Mouse (Mus musculus) heart, embryonic 16.5 days (tissue): ENCODE measurements around the gene Mfap1a. TPM values are rescaled to one million over a fixed set of nuclear protein-coding genes. Genes with fewer than 3 reads are reported as not detected.
A peak's percentile ranks its signal among the peaks of the same experiment; 100 is the strongest.

ENCODE experiments used
- ATAC-seq: fragments of 200-750 bp; cut with Nextera tagmentation; replicated peaks from 2 replicates; pipeline ENCODE4 v1.8.0; 2017; ENCODE audit warnings: moderate number of reproducible peaks; ENCODE audit not compliant: insufficient read depth, low FRiP score; ENCODE audit errors: extremely low read depth
- H3K27ac ChIP-seq: fragments of 300-500 bp; sonication (generic); 2 replicates; pipeline ENCODE4 v1.5.1; 2014; ENCODE audit warnings: mild to moderate bottlenecking, low read length, control low read depth, moderate library complexity
- H3K27me3 ChIP-seq: fragments of 300-500 bp; sonication (generic); 2 replicates; pipeline ENCODE4 v1.6.1; 2014; ENCODE audit warnings: low read length, mixed read lengths; ENCODE audit not compliant: control insufficient read depth, insufficient read depth
- H3K36me3 ChIP-seq: fragments of 300-500 bp; sonication (generic); 2 replicates; pipeline ENCODE4 v1.6.1; 2014; ENCODE audit not compliant: control insufficient read depth, insufficient read depth
- H3K4me1 ChIP-seq: fragments of 300-500 bp; sonication (generic); 2 replicates; pipeline ENCODE4 v1.6.1; 2014; ENCODE audit warnings: low read length, mixed read lengths; ENCODE audit not compliant: control insufficient read depth, insufficient read depth
- H3K4me2 ChIP-seq: fragments of 300-500 bp; sonication (generic); 2 replicates; pipeline ENCODE4 v1.6.1; 2014; ENCODE audit warnings: low read depth, mild to moderate bottlenecking, control low read depth, low read length
- H3K4me3 ChIP-seq: fragments of 300-500 bp; sonication (generic); 2 replicates; pipeline ENCODE4 v1.5.1; 2014; ENCODE audit warnings: mild to moderate bottlenecking, control low read depth, low read length
- H3K9ac ChIP-seq: fragments of 300-500 bp; sonication (generic); 2 replicates; pipeline ENCODE4 v1.6.1; 2014; ENCODE audit warnings: low read length, control low read depth
- H3K9me3 ChIP-seq: fragments of 300-500 bp; sonication (generic); replicated peaks from 2 replicates; pipeline ENCODE4 v1.6.1; 2016; ENCODE audit warnings: low read length; ENCODE audit not compliant: control insufficient read depth
- WGBS: fragments of 180-500 bp; shearing (Covaris S2); extraction: QIAGEN DNeasy Blood & Tissue Kit; methylation state at CpG from one replicate; pipeline ENCODE4 v1.1.7; 2014; 5-methylcytosine and 5-hydroxymethylcytosine counted together
- microRNA-seq: library from miRNA; unstranded; fragments of <30 nt; microRNA quantifications from one replicate; pipeline ENCODE4, GENCODE M21; 2017
- polyA plus RNA-seq: library from polyadenylated mRNA; unstranded; fragments of >200 nt; fragmentation: Nextera tagmentation; extraction: Ambion mirVana; gene quantifications from 2 replicates; pipeline ENCODE4 v1.2.1, GENCODE M21; 2015

Mfap1a gene
- polyA plus RNA-seq, 1 experiment from 2014 or later = 25.3 TPM

DNA sequence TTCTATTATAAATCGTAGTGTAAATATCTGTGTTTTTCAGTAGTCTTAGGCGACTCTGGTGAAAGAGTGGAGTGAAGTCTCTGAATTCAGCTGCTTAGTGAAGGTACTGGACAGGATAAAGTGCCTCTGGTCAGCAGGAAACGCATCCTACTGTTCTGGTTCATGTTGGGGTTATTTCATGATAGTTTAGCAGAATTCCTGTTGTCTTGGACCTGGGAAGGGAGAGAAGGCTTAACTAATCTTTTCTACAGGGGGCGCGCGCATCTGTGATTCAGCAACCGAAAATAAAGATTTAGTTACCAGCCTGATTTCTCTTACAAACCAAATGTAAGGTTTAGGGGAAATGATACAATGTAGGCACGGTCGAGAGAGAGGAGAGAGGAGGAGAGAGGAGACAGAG is 58.3 kb downstream of the Mfap1a start:
- H3K27me3 ChIP-seq = no peaks in the 10 kb centered on the region
- peaks cover 12% of the 10 kb centered on the region for H3K36me3 ChIP-seq
- peak overlapping the region; percentile 89 for H3K4me2 ChIP-seq
- ATAC-seq = no peak
- no peaks in the 10 kb centered on the region for H3K9me3 ChIP-seq
- peaks cover 28% of the 10 kb centered on the region for H3K4me1 ChIP-seq
- H3K4me3 ChIP-seq = peak overlapping the region; percentile 97
- 12% methylated on average over 9 of the region's 9 CpGs for WGBS
- H3K27ac ChIP-seq = peak overlapping the region; percentile 100
- H3K9ac ChIP-seq = peak overlapping the region; percentile 82

DNA sequence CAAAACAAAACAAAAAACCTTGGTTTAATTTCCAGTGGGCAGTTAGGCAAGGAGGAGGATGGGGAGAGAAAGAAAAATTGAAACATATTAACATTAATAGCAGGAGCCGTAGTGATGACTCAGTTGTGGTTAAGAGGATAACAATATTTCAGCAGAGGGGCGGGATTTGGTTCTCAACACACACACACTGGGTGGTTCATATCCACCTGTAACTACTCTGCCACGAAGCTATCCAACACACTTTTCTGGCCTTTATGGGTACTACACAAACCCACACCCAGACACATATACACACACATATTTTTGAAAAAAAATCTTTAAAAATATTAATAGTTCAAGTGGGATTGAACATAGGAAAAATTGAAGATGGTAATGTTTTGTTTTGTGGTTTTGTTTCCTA is 59.5 kb downstream of the Mfap1a start:
- Histone ChIP-seq H3K4me3 (no peak overlapping the region), H3K9ac (no peak overlapping the region), H3K27ac (no peak overlapping the region), H3K36me3 (peaks cover 7% of the 10 kb centered on the region), H3K27me3 (no peaks in the 10 kb centered on the region), H3K9me3 (no peaks in the 10 kb centered on the region), H3K4me2 (no peak overlapping the region), H3K4me1 (peaks cover 27% of the 10 kb centered on the region)
- ATAC-seq = no peak
- 85% methylated on average over 3 of the region's 3 CpGs for WGBS

- Histone ChIP-seq H3K4me3 (no peak overlapping the region), H3K27ac (no peak overlapping the region), H3K9me3 (no peaks in the 10 kb centered on the region), H3K9ac (no peak overlapping the region), H3K27me3 (no peaks in the 10 kb centered on the region), H3K4me2 (no peak overlapping the region), H3K36me3 (peaks cover 6% of the 10 kb centered on the region), H3K4me1 (peaks cover 28% of the 10 kb centered on the region)
- 88% methylated on average over 4 of the region's 4 CpGs for WGBS
- no peak for ATAC-seq
Measured at GRCm38 (mm10) chr2:121446506-121446905, 60.0 kb downstream of the Mfap1a start.

DNA sequence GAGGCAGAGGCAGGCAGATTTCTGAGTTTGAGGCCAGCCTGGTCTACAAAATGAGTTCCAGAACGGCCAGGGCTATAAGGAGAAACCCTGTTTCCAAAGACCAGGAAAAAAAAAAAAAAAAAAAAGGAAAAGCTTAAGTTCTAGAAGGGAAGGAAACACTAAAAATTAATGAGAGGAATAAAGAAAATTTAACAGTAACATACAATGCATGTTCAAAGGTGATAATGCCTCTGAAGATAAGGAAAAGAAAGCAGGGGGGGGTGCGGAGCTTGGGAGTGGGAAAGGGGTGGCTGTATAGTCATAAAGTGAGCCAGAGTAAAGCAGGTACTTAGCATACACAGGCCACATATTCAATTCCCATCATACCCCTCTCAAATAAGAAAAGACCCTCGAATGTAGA is 61.3 kb downstream of the Mfap1a start:
- ATAC-seq = no peak
- no peak overlapping the region for H3K4me2 ChIP-seq
- no peak overlapping the region for H3K9ac ChIP-seq
- peaks cover 18% of the 10 kb centered on the region for H3K4me1 ChIP-seq
- H3K36me3 ChIP-seq = no peaks in the 10 kb centered on the region
- H3K27ac ChIP-seq = no peak overlapping the region
- H3K27me3 ChIP-seq = no peaks in the 10 kb centered on the region
- no peaks in the 10 kb centered on the region for H3K9me3 ChIP-seq
- 76% methylated on average over 3 of the region's 3 CpGs for WGBS
- H3K4me3 ChIP-seq = no peak overlapping the region

GRCm38 (mm10) chr2:121444178-121444577 is 62.3 kb downstream of the Mfap1a start, which contains the start of gene Ell3:
Gene Ell3, minus strand, starts transcription at chr2:121444278.
- H3K9ac ChIP-seq = peak within 1 kb of the TSS; percentile 71
- no peak for ATAC-seq
- peaks cover 4% of the 10 kb centered on the region; the same call in 1 of the 2 replicates for H3K36me3 ChIP-seq
- H3K4me2 ChIP-seq = peak within 1 kb of the TSS; percentile 99
- 85% methylated on average over 1 of the region's 1 CpGs for WGBS
- no peak within 1 kb of the TSS for H3K27ac ChIP-seq
- H3K4me3 ChIP-seq = peak within 1 kb of the TSS; percentile 64
- peaks cover 18% of the 10 kb centered on the region for H3K4me1 ChIP-seq
- no peaks in the 10 kb centered on the region for H3K27me3 ChIP-seq
- no peaks in the 10 kb centered on the region for H3K9me3 ChIP-seq

DNA sequence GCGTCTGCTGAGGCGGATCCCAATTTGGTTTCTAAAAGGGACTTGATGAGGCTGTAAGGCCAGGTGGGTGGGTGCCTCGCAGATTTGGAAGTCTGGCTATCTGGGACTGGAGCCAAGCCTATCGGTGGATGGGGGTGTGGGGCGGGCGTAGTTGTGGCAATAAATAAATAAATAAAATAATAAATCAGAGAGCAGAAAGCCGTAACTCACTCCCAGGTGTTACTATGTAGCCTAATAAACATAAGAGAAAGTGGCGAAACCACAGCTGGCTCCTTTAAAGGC is 63.5 kb downstream of the Mfap1a start:
- Histone ChIP-seq H3K9ac (peak overlapping the region; percentile 71), H3K9me3 (no peaks in the 10 kb centered on the region), H3K4me2 (peak overlapping the region; percentile 99), H3K27me3 (no peaks in the 10 kb centered on the region), H3K27ac (no peak overlapping the region), H3K4me1 (peaks cover 18% of the 10 kb centered on the region), H3K36me3 (peaks cover 14% of the 10 kb centered on the region), H3K4me3 (peak overlapping the region; percentile 64)
- WGBS = 19% methylated on average over 8 of the region's 8 CpGs
- ATAC-seq = no peak

GRCm38 (mm10) chr2:121442259-121443067 is 64.0 kb downstream of the Mfap1a start:
- ATAC-seq = peak; percentile 61
- H3K27ac ChIP-seq = no peak overlapping the region; the same call in 1 of the 2 replicates
- peak overlapping the region; percentile 64 for H3K4me3 ChIP-seq
- H3K4me2 ChIP-seq = peak overlapping the region; percentile 99
- WGBS = 2% methylated on average over 30 of the region's 30 CpGs
- H3K27me3 ChIP-seq = no peaks in the 10 kb centered on the region
- no peaks in the 10 kb centered on the region for H3K9me3 ChIP-seq
- H3K36me3 ChIP-seq = peaks cover 20% of the 10 kb centered on the region
- peak overlapping the region; percentile 71 for H3K9ac ChIP-seq
- peaks cover 15% of the 10 kb centered on the region for H3K4me1 ChIP-seq

Small RNAs within 50 kb of the gene (microRNA-seq; reads per million reads assigned to microRNA genes)
- gene Gm22953 = not detected

Other genes starting within 250 kb of the Mfap1a start
- 34.5 and 42.4 TPM in 2 replicates for gene Trp53bp1, start 235.3 kb downstream of the Mfap1a start, polyA plus RNA-seq
- 3.7 and 4.0 TPM in 2 replicates for gene Map1a, start 217.1 kb downstream of the Mfap1a start, polyA plus RNA-seq
- gene Ppip5k1, start 151.3 kb downstream of the Mfap1a start, polyA plus RNA-seq = 11.0 and 13.5 TPM in 2 replicates
- 2.4 and 4.2 TPM in 2 replicates for gene Ckmt1, start 149.0 kb downstream of the Mfap1a start, polyA plus RNA-seq
- gene Strc, start 119.5 kb downstream of the Mfap1a start, polyA plus RNA-seq = not detected in 2 replicates
- gene Pdia3, start 92.9 kb downstream of the Mfap1a start, polyA plus RNA-seq = 468 and 473 TPM in 2 replicates
- gene Catsper2, start 92.9 kb downstream of the Mfap1a start, polyA plus RNA-seq = 2.7 and 3.4 TPM in 2 replicates
- gene Ell3, start 62.4 kb downstream of the Mfap1a start, polyA plus RNA-seq = 1.1 and 1.6 TPM in 2 replicates
- 468 and 577 TPM in 2 replicates for gene Serf2, start 57.5 kb downstream of the Mfap1a start, polyA plus RNA-seq
- gene Hypk, start 53.4 kb downstream of the Mfap1a start, polyA plus RNA-seq = 81.2 and 83.9 TPM in 2 replicates
- 0.11 and 0.19 TPM in 2 replicates for gene Serinc4, start 49.9 kb downstream of the Mfap1a start, polyA plus RNA-seq
- gene Mfap1b, start 32.6 kb downstream of the Mfap1a start, polyA plus RNA-seq = 43.6 and 50.9 TPM in 2 replicates
- gene Wdr76, start 58 bp upstream of the Mfap1a start, polyA plus RNA-seq = 5.7 and 7.8 TPM in 2 replicates